Mouse (Mus musculus) fibroblast of lung, adult 2 months (primary cell): ENCODE data around the gene Btd.
A peak's percentile ranks its signal among the peaks of the same experiment; 100 is the strongest.
"Not testable (repeated sequence)": the region's sequence is repeated elsewhere in the genome, so short reads cannot be mapped to it uniquely, and the experiment has no call there.

Experiments used
- DNase-seq: peaks from one replicate; pipeline ENCODE4 v3.0.0-alpha.2; 2011; ENCODE audit warnings: low read depth

Btd gene

GRCm38 (mm10) chr14:31640890-31641505 lies at the start of gene Btd, which contains the start of gene Hacl1:
Gene Btd, plus strand, starts transcription at chr14:31641028.
Gene Hacl1, minus strand, starts transcription at chr14:31641286.
- DNase-seq, result peak; percentile 94

- no peak for DNase-seq
Measured at GRCm38 (mm10) chr14:31591243-31591642, 49.6 kb upstream of the Btd start, which contains the start of gene Colq. Gene Colq, minus strand, starts transcription at chr14:31591343.

GRCm38 (mm10) chr14:31593036-31593435 lies 47.8 kb upstream of the Btd start:
- no peak for DNase-seq

- DNase-seq, result no peak
Measured at GRCm38 (mm10) chr14:31594693-31595092, 46.1 kb upstream of the Btd start.

GRCm38 (mm10) chr14:31596408-31596807 lies 44.4 kb upstream of the Btd start:
- no peak for DNase-seq

GRCm38 (mm10) chr14:31597446-31597845 lies 43.4 kb upstream of the Btd start:
- DNase-seq, result no peak

- DNase-seq, result no peak
Measured at GRCm38 (mm10) chr14:31601908-31602615, 38.8 kb upstream of the Btd start.

- not testable (repeated sequence) for DNase-seq
Measured at GRCm38 (mm10) chr14:31602616-31602979, 38.2 kb upstream of the Btd start.

GRCm38 (mm10) chr14:31604916-31605315 lies 35.9 kb upstream of the Btd start:
- peak; percentile 21 for DNase-seq

GRCm38 (mm10) chr14:31605514-31605913 lies 35.3 kb upstream of the Btd start:
- DNase-seq, result no peak

GRCm38 (mm10) chr14:31611986-31612385 lies 28.8 kb upstream of the Btd start:
- DNase-seq, result no peak

- DNase-seq, result peak; percentile 13
Measured at GRCm38 (mm10) chr14:31613671-31614070, 27.2 kb upstream of the Btd start.

GRCm38 (mm10) chr14:31617204-31617603 lies 23.6 kb upstream of the Btd start:
- DNase-seq, result no peak

- no peak for DNase-seq
Measured at GRCm38 (mm10) chr14:31617997-31618396, 22.8 kb upstream of the Btd start.

- DNase-seq, result no peak
Measured at GRCm38 (mm10) chr14:31620591-31621223, 20.1 kb upstream of the Btd start.

- DNase-seq, result no peak
Measured at GRCm38 (mm10) chr14:31622748-31623147, 18.1 kb upstream of the Btd start.

- DNase-seq, result no peak
Measured at GRCm38 (mm10) chr14:31630677-31631076, 10.2 kb upstream of the Btd start.

GRCm38 (mm10) chr14:31640346-31640889 lies 410 bp upstream of the Btd start, which contains the start of gene Gm49387:
Gene Gm49387, minus strand, starts transcription at chr14:31640878.
- DNase-seq, result no peak

GRCm38 (mm10) chr14:31641506-31642155 lies 803 bp downstream of the Btd start:
- DNase-seq, result no peak

GRCm38 (mm10) chr14:31644183-31644830 lies 3.5 kb downstream of the Btd start:
- no peak for DNase-seq

- no peak for DNase-seq
Measured at GRCm38 (mm10) chr14:31644931-31645547, 4.2 kb downstream of the Btd start.
